Mouse (Mus musculus) embryonic facial prominence, embryonic 12.5 days (tissue): ENCODE data around the gene Actr3. TPM values are rescaled to one million over a fixed set of nuclear protein-coding genes. Genes with fewer than 3 reads are reported as not detected.
"Not testable (repeated sequence)": the region's sequence is repeated elsewhere in the genome, so short reads cannot be mapped to it uniquely, and the experiment has no call there.

Experiments used
- ATAC-seq: fragments of 200-750 bp; cut with Nextera tagmentation; 2 replicates; pipeline ENCODE4 v1.8.0; 2017; ENCODE audit not compliant: insufficient number of reproducible peaks, insufficient read depth, low FRiP score, low TSS enrichment
- H3K27ac ChIP-seq: fragments of 300-500 bp; sonication (generic); 2 replicates; pipeline ENCODE4 v1.5.1; 2016; ENCODE audit warnings: mild to moderate bottlenecking
- H3K27me3 ChIP-seq: fragments of 300-500 bp; sonication (generic); 2 replicates; pipeline ENCODE4 v1.6.1; 2016; ENCODE audit warnings: mild to moderate bottlenecking, moderate library complexity
- H3K36me3 ChIP-seq: fragments of 300-500 bp; sonication (generic); 2 replicates; pipeline ENCODE4 v1.6.1; 2016; ENCODE audit warnings: mild to moderate bottlenecking
- H3K4me1 ChIP-seq: fragments of 300-500 bp; sonication (generic); 2 replicates; pipeline ENCODE4 v1.6.1; 2016
- H3K4me2 ChIP-seq: fragments of 300-500 bp; sonication (generic); replicated peaks from 2 replicates; pipeline ENCODE4 v1.6.1; 2016; ENCODE audit warnings: mild to moderate bottlenecking, moderate library complexity
- H3K4me3 ChIP-seq: fragments of 300-500 bp; sonication (generic); 2 replicates; pipeline ENCODE4 v1.5.1; 2016; ENCODE audit warnings: mild to moderate bottlenecking
- H3K9ac ChIP-seq: fragments of 300-500 bp; sonication (generic); 2 replicates; pipeline ENCODE4 v1.6.1; 2016; ENCODE audit warnings: mild to moderate bottlenecking, moderate library complexity
- H3K9me3 ChIP-seq: fragments of 300-500 bp; sonication (generic); 2 replicates; pipeline ENCODE4 v1.6.1; 2016; ENCODE audit warnings: mild to moderate bottlenecking, moderate library complexity
- WGBS: fragments of 180-500 bp; shearing (Covaris S2); methylation state at CpG from one replicate; pipeline ENCODE4 v1.1.7; 2016; 5-methylcytosine and 5-hydroxymethylcytosine counted together
- polyA plus RNA-seq: library from polyadenylated mRNA; unstranded; fragments of >200 nt; fragmentation: Nextera tagmentation; extraction: Ambion mirVana; gene quantifications from 2 replicates; pipeline ENCODE4 v1.2.1, GENCODE M21; 2016

Actr3 gene
- polyA plus RNA-seq, 1 experiment from 2014 or later, result 243 TPM

- not testable (repeated sequence) for H3K9ac ChIP-seq, H3K4me2 ChIP-seq, H3K27me3 ChIP-seq, H3K27ac ChIP-seq, H3K4me3 ChIP-seq, ATAC-seq, H3K9me3 ChIP-seq, H3K4me1 ChIP-seq
- peaks cover 34% of the 10 kb centered on the region for H3K36me3 ChIP-seq
- WGBS, result 92% methylated on average over 5 of the region's 5 CpGs
Observed at GRCm38 (mm10) chr1:125393324-125393723, 42.2 kb downstream of the Actr3 start.

GRCm38 (mm10) chr1:125390065-125390754, 45.3 kb downstream of the Actr3 start:
- not testable (repeated sequence) for H3K4me2 ChIP-seq, H3K9ac ChIP-seq, H3K27ac ChIP-seq, H3K4me1 ChIP-seq, H3K27me3 ChIP-seq, ATAC-seq, H3K9me3 ChIP-seq, H3K4me3 ChIP-seq
- WGBS, result 86% methylated on average over 4 of the region's 4 CpGs
- H3K36me3 ChIP-seq, result peaks cover 12% of the 10 kb centered on the region; the same call in 1 of the 2 replicates

- ATAC-seq, H3K4me2 ChIP-seq, H3K9me3 ChIP-seq, H3K27ac ChIP-seq, H3K9ac ChIP-seq, H3K4me3 ChIP-seq, H3K4me1 ChIP-seq, H3K27me3 ChIP-seq: not testable (repeated sequence)
- 80% methylated on average over 1 of the region's 1 CpGs for WGBS
- H3K36me3 ChIP-seq, result peaks cover 10% of the 10 kb centered on the region; the same call in 1 of the 2 replicates
Observed at GRCm38 (mm10) chr1:125389634-125390033, 45.9 kb downstream of the Actr3 start.

GRCm38 (mm10) chr1:125388370-125388769, 47.2 kb downstream of the Actr3 start:
- no peak overlapping the region for H3K4me3 ChIP-seq
- H3K4me1 ChIP-seq, result 0 out of 2 replicates have a peak, but pooled peaks cover 4% of the 10 kb centered on the region
- H3K4me2 ChIP-seq, result no peak overlapping the region
- ATAC-seq, result no peak
- 19% methylated on average over 3 of the region's 3 CpGs for WGBS
- H3K9ac ChIP-seq, result no peak overlapping the region
- H3K36me3 ChIP-seq, result peaks cover 7% of the 10 kb centered on the region; the same call in 1 of the 2 replicates
- no peak overlapping the region for H3K27ac ChIP-seq
- no peaks in the 10 kb centered on the region for H3K27me3 ChIP-seq
- H3K9me3 ChIP-seq, result no peaks in the 10 kb centered on the region

- H3K36me3 ChIP-seq, result no peaks in the 10 kb centered on the region
- 64% methylated on average over 7 of the region's 7 CpGs for WGBS
- ATAC-seq, result no peak
Observed at GRCm38 (mm10) chr1:125386217-125386616, 49.3 kb downstream of the Actr3 start.

GRCm38 (mm10) chr1:125382622-125383021, 52.9 kb downstream of the Actr3 start:
- WGBS, result 62% methylated on average over 6 of the region's 6 CpGs
- Histone ChIP-seq H3K27me3 (no peaks in the 10 kb centered on the region), H3K9me3 (no peaks in the 10 kb centered on the region), H3K27ac (no peak overlapping the region), H3K4me2 (no peak overlapping the region), H3K9ac (no peak overlapping the region), H3K36me3 (no peaks in the 10 kb centered on the region), H3K4me1 (0 out of 2 replicates have a peak, but pooled peaks cover 4% of the 10 kb centered on the region), H3K4me3 (no peak overlapping the region)
- ATAC-seq, result no peak

More at GRCm38 (mm10) chr1:125386217-125386616, 49.3 kb downstream of the Actr3 start:
- Histone ChIP-seq H3K27me3 (no peaks in the 10 kb centered on the region), H3K4me2 (no peak overlapping the region), H3K27ac (no peak overlapping the region), H3K9ac (no peak overlapping the region), H3K4me1 (0 out of 2 replicates have a peak, but pooled peaks cover 4% of the 10 kb centered on the region), H3K9me3 (no peaks in the 10 kb centered on the region), H3K4me3 (no peak overlapping the region)

- 58% methylated on average over 3 of the region's 3 CpGs for WGBS
- no peaks in the 10 kb centered on the region for H3K27me3 ChIP-seq
- H3K4me2 ChIP-seq, result no peak overlapping the region
- H3K4me3 ChIP-seq, result no peak overlapping the region
- no peak overlapping the region for H3K9ac ChIP-seq
- H3K9me3 ChIP-seq, result no peaks in the 10 kb centered on the region
- ATAC-seq, result no peak
- no peaks in the 10 kb centered on the region for H3K4me1 ChIP-seq
- no peak overlapping the region for H3K27ac ChIP-seq
- H3K36me3 ChIP-seq, result no peaks in the 10 kb centered on the region
Observed at GRCm38 (mm10) chr1:125378889-125379288, 56.6 kb downstream of the Actr3 start.

GRCm38 (mm10) chr1:125372855-125373254, 62.7 kb downstream of the Actr3 start:
- Histone ChIP-seq H3K27me3 (no peaks in the 10 kb centered on the region), H3K4me3 (no peak overlapping the region), H3K27ac (no peak overlapping the region), H3K4me2 (no peak overlapping the region), H3K36me3 (no peaks in the 10 kb centered on the region), H3K4me1 (no peaks in the 10 kb centered on the region), H3K9me3 (no peaks in the 10 kb centered on the region), H3K9ac (no peak overlapping the region)
- ATAC-seq, result no peak
- 60% methylated on average over 5 of the region's 5 CpGs for WGBS

- Histone ChIP-seq H3K4me2 (no peak overlapping the region), H3K27me3 (no peaks in the 10 kb centered on the region), H3K36me3 (no peaks in the 10 kb centered on the region), H3K9ac (no peak overlapping the region), H3K4me3 (no peak overlapping the region), H3K4me1 (no peaks in the 10 kb centered on the region), H3K9me3 (no peaks in the 10 kb centered on the region), H3K27ac (no peak overlapping the region)
- no peak for ATAC-seq
- WGBS, result 30% methylated on average over 6 of the region's 6 CpGs
Observed at GRCm38 (mm10) chr1:125370779-125371178, 64.7 kb downstream of the Actr3 start.

GRCm38 (mm10) chr1:125365576-125365975, 70.0 kb downstream of the Actr3 start:
- WGBS, result 88% methylated on average over 4 of the region's 4 CpGs
- Histone ChIP-seq H3K27me3 (no peaks in the 10 kb centered on the region), H3K9me3 (no peaks in the 10 kb centered on the region), H3K4me1 (no peaks in the 10 kb centered on the region), H3K27ac (no peak overlapping the region), H3K36me3 (no peaks in the 10 kb centered on the region), H3K9ac (no peak overlapping the region), H3K4me3 (no peak overlapping the region), H3K4me2 (no peak overlapping the region)
- 0 out of 2 replicates have a peak, but pooled peaks have one; percentile 56 for ATAC-seq

- WGBS, result 80% methylated on average over 4 of the region's 4 CpGs
- ATAC-seq, result no peak
- H3K27ac ChIP-seq, result no peak overlapping the region
Observed at GRCm38 (mm10) chr1:125351416-125352037, 84.0 kb downstream of the Actr3 start.

GRCm38 (mm10) chr1:125350843-125351242, 84.7 kb downstream of the Actr3 start:
- no peaks in the 10 kb centered on the region for H3K4me1 ChIP-seq
- H3K27ac ChIP-seq, result no peak overlapping the region
- no peak overlapping the region for H3K4me3 ChIP-seq
- H3K9me3 ChIP-seq, result no peaks in the 10 kb centered on the region
- no peak overlapping the region for H3K4me2 ChIP-seq
- no peak overlapping the region for H3K9ac ChIP-seq
- H3K36me3 ChIP-seq, result no peaks in the 10 kb centered on the region
- H3K27me3 ChIP-seq, result no peaks in the 10 kb centered on the region
- WGBS, result 59% methylated on average over 5 of the region's 5 CpGs
- ATAC-seq, result no peak

More at GRCm38 (mm10) chr1:125351416-125352037, 84.0 kb downstream of the Actr3 start:
- H3K4me3 ChIP-seq, result no peak overlapping the region
- no peaks in the 10 kb centered on the region for H3K4me1 ChIP-seq
- H3K4me2 ChIP-seq, result no peak overlapping the region
- no peaks in the 10 kb centered on the region for H3K27me3 ChIP-seq
- H3K9ac ChIP-seq, result no peak overlapping the region
- H3K36me3 ChIP-seq, result no peaks in the 10 kb centered on the region
- H3K9me3 ChIP-seq, result no peaks in the 10 kb centered on the region
